ENCODE assay signal across 30 mouse cellular contexts in genomic region chr11:49264622-49265021, GRCm38 (mm10). TPM values are rescaled to one million over a fixed set of nuclear protein-coding genes. Genes with fewer than 3 reads are reported as not detected.
A peak's percentile ranks its signal among the peaks of the same experiment; 100 is the strongest.
DNase-seq lines count a peak whose midpoint lies in the region; ATAC-seq and TF ChIP-seq lines count a peak whose summit lies in the region.
"Had no signal": no experiment of that assay in that cellular context is flagged by ENCODE, and none has a peak within 500 bp of the region (broad histone marks: within the 10 kb centered on the region; RNA-seq: fewer than 3 reads in every experiment).

No protein-coding gene starts in this region.

- no peak overlapping the region for H3K4me3 ChIP-seq in lung, embryonic 16.5 days (ENCODE audit: low read length)
- H3K4me3 ChIP-seq in intestine, embryonic 15.5 days (replicated peaks), result no peak overlapping the region
- H3K4me3 ChIP-seq in forebrain, postnatal 0 days (ENCODE audit: low read depth, low read length), result no peak overlapping the region
- H3K4me3 ChIP-seq: embryonic facial prominence, embryonic 13.5 days; forebrain, embryonic 15.5 days; heart, embryonic 13.5 days; hindbrain, embryonic 15.5 days; limb, embryonic 10.5 days; lung, embryonic 15.5 days; stomach, embryonic 15.5 days had no signal

- H3K36me3 ChIP-seq in lung, embryonic 16.5 days (ENCODE audit: control insufficient read depth, insufficient read depth, low read length), result peaks cover 18% of the 10 kb centered on the region
- H3K36me3 ChIP-seq in intestine, embryonic 15.5 days, result peaks cover 23% of the 10 kb centered on the region
- peaks cover 18% of the 10 kb centered on the region; the same call in 1 of the 2 replicates for H3K36me3 ChIP-seq in forebrain, postnatal 0 days (ENCODE audit: insufficient read depth)

- DNase-seq in lung, postnatal 25 days (ENCODE audit: low spot score), result no peak
- peak; percentile 68 for DNase-seq in CD4-positive, CD25-positive, alpha-beta regulatory T cell, adult 2 months (ENCODE audit: low read depth, low spot score)
- DNase-seq in ES-CJ7 (ENCODE audit: low read depth, low spot score), result peak; percentile 31
- no peak for DNase-seq in forebrain, postnatal 0 days
- no peak for DNase-seq in spleen, postnatal 14 days (ENCODE audit: low spot score in 2 of 2)
- DNase-seq: adrenal gland, postnatal 10 days; cerebellum, adult 11-12 months; heart, postnatal 36 days; kidney, adult 2 months; kidney, postnatal 25 days; right cerebral cortex, postnatal 14 days; spleen, adult 18-20 months; thymus, postnatal 36 days had no signal

- H3K9me3 ChIP-seq in lung, embryonic 16.5 days (ENCODE audit: control insufficient read depth, low read length), result no peaks in the 10 kb centered on the region
- H3K9me3 ChIP-seq in intestine, embryonic 15.5 days, result no peaks in the 10 kb centered on the region
- no peaks in the 10 kb centered on the region for H3K9me3 ChIP-seq in forebrain, postnatal 0 days (ENCODE audit: low read length)
- H3K9me3 ChIP-seq: embryonic facial prominence, embryonic 13.5 days; forebrain, embryonic 15.5 days; heart, embryonic 13.5 days; hindbrain, embryonic 15.5 days; limb, embryonic 10.5 days; lung, embryonic 15.5 days; stomach, embryonic 15.5 days had no signal

- no peak overlapping the region for H3K9ac ChIP-seq in lung, embryonic 16.5 days (ENCODE audit: low read length)
- no peak overlapping the region for H3K9ac ChIP-seq in intestine, embryonic 15.5 days
- H3K9ac ChIP-seq in forebrain, postnatal 0 days, result no peak overlapping the region
- H3K9ac ChIP-seq: embryonic facial prominence, embryonic 13.5 days; forebrain, embryonic 15.5 days; heart, embryonic 13.5 days; hindbrain, embryonic 15.5 days; lung, embryonic 15.5 days; stomach, embryonic 15.5 days had no signal

- 0 out of 2 replicates have a peak, but pooled peaks have one; percentile 25 for ATAC-seq in lung, embryonic 16.5 days (ENCODE audit: low read depth)
- ATAC-seq in intestine, embryonic 15.5 days, result peak; percentile 50
- no peak for ATAC-seq in forebrain, postnatal 0 days
- ATAC-seq: forebrain, embryonic 15.5 days; midbrain, embryonic 16.5 days had no signal

- H3K27me3 ChIP-seq in lung, embryonic 16.5 days (ENCODE audit: control insufficient read depth, insufficient read depth, low read depth, low read length), result no peaks in the 10 kb centered on the region
- H3K27me3 ChIP-seq in intestine, embryonic 15.5 days (replicated peaks), result no peaks in the 10 kb centered on the region
- no peaks in the 10 kb centered on the region for H3K27me3 ChIP-seq in forebrain, postnatal 0 days (ENCODE audit: insufficient read depth, low read length)
- H3K27me3 ChIP-seq: embryonic facial prominence, embryonic 13.5 days; forebrain, embryonic 15.5 days; heart, embryonic 13.5 days; hindbrain, embryonic 15.5 days; lung, embryonic 15.5 days; stomach, embryonic 15.5 days had no signal

- no peaks in the 10 kb centered on the region; the same call in 1 of the 2 replicates for H3K4me1 ChIP-seq in lung, embryonic 16.5 days (replicated peaks; ENCODE audit: control insufficient read depth, insufficient read depth, low read length)
- H3K4me1 ChIP-seq in intestine, embryonic 15.5 days (replicated peaks), result peaks cover 24% of the 10 kb centered on the region; the same call in 1 of the 2 replicates
- H3K4me1 ChIP-seq in forebrain, postnatal 0 days (ENCODE audit: insufficient read depth), result no peaks in the 10 kb centered on the region
- H3K4me1 ChIP-seq: embryonic facial prominence, embryonic 13.5 days; forebrain, embryonic 15.5 days; hindbrain, embryonic 15.5 days; limb, embryonic 10.5 days had no signal

- no peak overlapping the region for H3K4me2 ChIP-seq in lung, embryonic 16.5 days (ENCODE audit: low read depth, low read length)
- no peak overlapping the region for H3K4me2 ChIP-seq in intestine, embryonic 15.5 days (replicated peaks)
- no peak overlapping the region for H3K4me2 ChIP-seq in forebrain, postnatal 0 days (ENCODE audit: low read depth)
- H3K4me2 ChIP-seq: embryonic facial prominence, embryonic 13.5 days; forebrain, embryonic 15.5 days; heart, embryonic 13.5 days; hindbrain, embryonic 15.5 days; lung, embryonic 15.5 days; stomach, embryonic 15.5 days had no signal

- H3K27ac ChIP-seq in lung, embryonic 16.5 days (ENCODE audit: low read length), result no peak overlapping the region
- H3K27ac ChIP-seq in intestine, embryonic 15.5 days, result 0 out of 2 replicates have a peak overlapping the region, but pooled peaks have one; percentile 1
- H3K27ac ChIP-seq in forebrain, postnatal 0 days (ENCODE audit: low read depth, low read length), result no peak overlapping the region
- H3K27ac ChIP-seq: embryonic facial prominence, embryonic 13.5 days; forebrain, embryonic 15.5 days; heart, embryonic 13.5 days; hindbrain, embryonic 15.5 days; limb, embryonic 10.5 days; lung, embryonic 15.5 days; stomach, embryonic 15.5 days had no signal

- 59% methylated on average over 11 of the region's 11 CpGs for WGBS in lung, embryonic 16.5 days
- WGBS in intestine, embryonic 15.5 days, result 62% methylated on average over 11 of the region's 11 CpGs
- 66% methylated on average over 11 of the region's 11 CpGs for WGBS in forebrain, postnatal 0 days

- TF ChIP-seq CTCF in forebrain, postnatal 0 days (IDR thresholded peaks at IDR 0.05; ENCODE audit: low read depth), result no peak

RNA-seq across cellular contexts. Expression of gene Olfr1393, which starts 13.5 kb away (rescaled TPM):
- 0.05 TPM in 1 of 2 replicates, not detected in the other for polyA plus RNA-seq in lung, embryonic 16.5 days (2015; fragmentation: Nextera tagmentation; extraction: Ambion mirVana)
- polyA plus RNA-seq in intestine, embryonic 15.5 days (2015; fragmentation: Nextera tagmentation; extraction: Ambion mirVana), result not detected in 2 replicates
- 0.08 and 0.48 TPM in 2 replicates for total RNA-seq in forebrain, postnatal 0 days (2014; rRNA removed)
- polyA plus RNA-seq in forebrain, postnatal 0 days (2015; fragmentation: Nextera tagmentation; extraction: Ambion mirVana), result 0.10 TPM in 1 of 2 replicates, not detected in the other
- total RNA-seq: adrenal gland, postnatal 10 days; gastrocnemius, adult 8-10 months; granulocyte monocyte progenitor cell, adult 5-6 weeks; layer of hippocampus, adult 8-10 months; megakaryocyte-erythroid progenitor cell, adult 5-6 weeks; MEL had no signal
- polyA plus RNA-seq: embryonic facial prominence, embryonic 13.5 days; forebrain, embryonic 15.5 days; hindbrain, embryonic 15.5 days; limb, embryonic 10.5 days; lung, embryonic 15.5 days; midbrain, embryonic 16.5 days; stomach, embryonic 15.5 days had no signal

RNA-seq across cellular contexts. Expression of gene Olfr1392, which starts 20.5 kb away (rescaled TPM):
- polyA plus RNA-seq in lung, embryonic 16.5 days (2015; fragmentation: Nextera tagmentation; extraction: Ambion mirVana), result 0.14 TPM in 1 of 2 replicates, not detected in the other
- not detected in 2 replicates for polyA plus RNA-seq in intestine, embryonic 15.5 days (2015; fragmentation: Nextera tagmentation; extraction: Ambion mirVana)
- 0.31 and 0.95 TPM in 2 replicates for total RNA-seq in forebrain, postnatal 0 days (2014; rRNA removed)
- polyA plus RNA-seq in forebrain, postnatal 0 days (2015; fragmentation: Nextera tagmentation; extraction: Ambion mirVana), result 0.12 TPM in 1 of 2 replicates, not detected in the other
- total RNA-seq: adrenal gland, postnatal 10 days; gastrocnemius, adult 8-10 months; granulocyte monocyte progenitor cell, adult 5-6 weeks; heart, postnatal 36 days; layer of hippocampus, adult 8-10 months; liver, adult 2 months; megakaryocyte-erythroid progenitor cell, adult 5-6 weeks; MEL had no signal
- polyA plus RNA-seq: embryonic facial prominence, embryonic 13.5 days; forebrain, embryonic 15.5 days; heart, embryonic 13.5 days; hindbrain, embryonic 15.5 days; limb, embryonic 10.5 days; lung, embryonic 15.5 days; midbrain, embryonic 16.5 days; stomach, embryonic 15.5 days had no signal

RNA-seq across cellular contexts. Expression of gene Mgat1, which starts 20.6 kb away (rescaled TPM):
- 73.0 and 78.9 TPM in 2 replicates for polyA plus RNA-seq in lung, embryonic 16.5 days (2015; fragmentation: Nextera tagmentation; extraction: Ambion mirVana)
- 53.5 and 61.2 TPM in 2 replicates for polyA plus RNA-seq in intestine, embryonic 15.5 days (2015; fragmentation: Nextera tagmentation; extraction: Ambion mirVana)
- 63.3 and 75.7 TPM in 2 replicates for total RNA-seq in forebrain, postnatal 0 days (2014; rRNA removed)
- polyA plus RNA-seq in forebrain, postnatal 0 days (2015; fragmentation: Nextera tagmentation; extraction: Ambion mirVana), result 25.3 and 28.1 TPM in 2 replicates

RNA-seq across cellular contexts. Expression of gene Olfr10, which starts 39.9 kb away (rescaled TPM):
- polyA plus RNA-seq in lung, embryonic 16.5 days (2015; fragmentation: Nextera tagmentation; extraction: Ambion mirVana), result not detected in 2 replicates
- polyA plus RNA-seq in intestine, embryonic 15.5 days (2015; fragmentation: Nextera tagmentation; extraction: Ambion mirVana), result not detected in 2 replicates
- 0.10 TPM in 1 of 2 replicates, not detected in the other for total RNA-seq in forebrain, postnatal 0 days (2014; rRNA removed)
- not detected in 2 replicates for polyA plus RNA-seq in forebrain, postnatal 0 days (2015; fragmentation: Nextera tagmentation; extraction: Ambion mirVana)
- total RNA-seq: adrenal gland, postnatal 10 days; gastrocnemius, adult 8-10 months; granulocyte monocyte progenitor cell, adult 5-6 weeks; heart, postnatal 36 days; layer of hippocampus, adult 8-10 months; liver, adult 2 months; megakaryocyte-erythroid progenitor cell, adult 5-6 weeks; MEL; neutrophil, adult 5-6 weeks had no signal
- polyA plus RNA-seq: embryonic facial prominence, embryonic 13.5 days; forebrain, embryonic 15.5 days; heart, embryonic 13.5 days; hindbrain, embryonic 15.5 days; kidney, adult 2 months; limb, embryonic 10.5 days; liver, adult 2 months; lung, embryonic 15.5 days; midbrain, embryonic 16.5 days; stomach, embryonic 15.5 days had no signal

RNA-seq across cellular contexts. Expression of gene Olfr1391, which starts 57.9 kb away (rescaled TPM):
- not detected in 2 replicates for polyA plus RNA-seq in lung, embryonic 16.5 days (2015; fragmentation: Nextera tagmentation; extraction: Ambion mirVana)
- polyA plus RNA-seq in intestine, embryonic 15.5 days (2015; fragmentation: Nextera tagmentation; extraction: Ambion mirVana), result not detected in 2 replicates
- not detected in 2 replicates for total RNA-seq in forebrain, postnatal 0 days (2014; rRNA removed)
- polyA plus RNA-seq in forebrain, postnatal 0 days (2015; fragmentation: Nextera tagmentation; extraction: Ambion mirVana), result not detected in 2 replicates
- total RNA-seq: adrenal gland, postnatal 10 days; gastrocnemius, adult 8-10 months; granulocyte monocyte progenitor cell, adult 5-6 weeks; heart, postnatal 36 days; layer of hippocampus, adult 8-10 months; liver, adult 2 months; megakaryocyte-erythroid progenitor cell, adult 5-6 weeks; MEL; neutrophil, adult 5-6 weeks had no signal
- polyA plus RNA-seq: embryonic facial prominence, embryonic 13.5 days; forebrain, embryonic 15.5 days; heart, embryonic 13.5 days; hindbrain, embryonic 15.5 days; kidney, adult 2 months; limb, embryonic 10.5 days; liver, adult 2 months; lung, embryonic 15.5 days; midbrain, embryonic 16.5 days; stomach, embryonic 15.5 days had no signal

Comparison
In these comparisons a context has a peak if more than half of its experiments do, and no peak if none do; other contexts are left out.
1. DNase-seq: peak in CD4-positive, CD25-positive, alpha-beta regulatory T cell, adult 2 months (single experiment) and ES-CJ7 (single experiment); none in lung, postnatal 25 days (single experiment), forebrain, postnatal 0 days (single experiment) and spleen, postnatal 14 days (0 of 2).